Mouse (Mus musculus) intestine, postnatal 0 days (tissue): ENCODE data around the gene Fam228b. TPM values are rescaled to one million over a fixed set of nuclear protein-coding genes. Genes with fewer than 3 reads are reported as not detected.
"Not testable (repeated sequence)": the region's sequence is repeated elsewhere in the genome, so short reads cannot be mapped to it uniquely, and the experiment has no call there.

ENCODE experiments used
- ATAC-seq: fragments of 200-750 bp; cut with Nextera tagmentation; 2 replicates; pipeline ENCODE4 v1.8.0; 2017; ENCODE audit warnings: mild to moderate bottlenecking, moderate TSS enrichment, moderate library complexity
- H3K27ac ChIP-seq: fragments of 300-500 bp; sonication (generic); 2 replicates; pipeline ENCODE4 v1.5.1; 2014; ENCODE audit warnings: mild to moderate bottlenecking, low read depth, low read length, moderate library complexity
- H3K27me3 ChIP-seq: fragments of 300-500 bp; sonication (generic); replicated peaks from 2 replicates; pipeline ENCODE4 v1.6.1; 2014; ENCODE audit warnings: low read length, mixed read lengths; ENCODE audit not compliant: control insufficient read depth, insufficient read depth
- H3K36me3 ChIP-seq: fragments of 300-500 bp; sonication (generic); 2 replicates; pipeline ENCODE4 v1.6.1; 2014; ENCODE audit warnings: mild to moderate bottlenecking, moderate library complexity; ENCODE audit not compliant: control insufficient read depth, insufficient read depth
- H3K4me1 ChIP-seq: fragments of 300-500 bp; sonication (generic); replicated peaks from 2 replicates; pipeline ENCODE4 v1.6.1; 2014; ENCODE audit warnings: antibody characterized with exemption, low read length, mixed read lengths; ENCODE audit not compliant: control insufficient read depth, insufficient read depth
- H3K4me2 ChIP-seq: fragments of 300-500 bp; sonication (generic); replicated peaks from 2 replicates; pipeline ENCODE4 v1.6.1; 2014; ENCODE audit warnings: low read depth, mild to moderate bottlenecking, moderate library complexity
- H3K4me3 ChIP-seq: fragments of 300-500 bp; sonication (generic); 2 replicates; pipeline ENCODE4 v1.5.1; 2014; ENCODE audit warnings: low read depth, low read length
- H3K9ac ChIP-seq: fragments of 300-500 bp; sonication (generic); 2 replicates; pipeline ENCODE4 v1.6.1; 2014; ENCODE audit warnings: mild to moderate bottlenecking, low read depth, low read length
- H3K9me3 ChIP-seq: fragments of 300-500 bp; sonication (generic); 2 replicates; pipeline ENCODE4 v1.6.1; 2016; ENCODE audit warnings: mixed run types; ENCODE audit not compliant: control insufficient read depth
- CTCF ChIP-seq: sonication (generic); IDR thresholded peaks from 2 replicates; pipeline ENCODE4 v1.5.1; 2016; ENCODE audit warnings: low read depth, mild to moderate bottlenecking, control low read depth, antibody characterized with exemption, moderate library complexity
- WGBS: fragments of 180-500 bp; shearing (Covaris S2); extraction: QIAGEN DNeasy Blood & Tissue Kit; methylation state at CpG from one replicate; pipeline ENCODE4 v1.1.7; 2014; 5-methylcytosine and 5-hydroxymethylcytosine counted together
- polyA plus RNA-seq: library from polyadenylated mRNA; unstranded; fragments of >200 nt; fragmentation: Nextera tagmentation; extraction: Ambion mirVana; gene quantifications from 2 replicates; pipeline ENCODE4 v1.2.1, GENCODE M21; 2015

Gene Fam228b
- polyA plus RNA-seq, 1 experiment from 2014 or later, result 1.0 TPM

- Histone ChIP-seq H3K36me3 (no peaks in the 10 kb centered on the region), H3K27me3 (no peaks in the 10 kb centered on the region), H3K4me1 (no peaks in the 10 kb centered on the region), H3K27ac (no peak overlapping the region), H3K9ac (no peak overlapping the region), H3K4me3 (no peak overlapping the region), H3K9me3 (no peaks in the 10 kb centered on the region), H3K4me2 (no peak overlapping the region)
- WGBS, result 77% methylated on average over 4 of the region's 4 CpGs
- TF ChIP-seq CTCF, result no peak
- no peak for ATAC-seq
These were observed 42.0 kb upstream of the Fam228b start for GRCm38 (mm10) chr12:4811036-4811435.

GRCm38 (mm10) chr12:4797471-4797870 is 28.4 kb upstream of the Fam228b start:
- WGBS, result 56% methylated on average over 6 of the region's 6 CpGs

GRCm38 (mm10) chr12:4793718-4794117 is 24.7 kb upstream of the Fam228b start:
- H3K9ac ChIP-seq, result no peak overlapping the region
- no peaks in the 10 kb centered on the region for H3K27me3 ChIP-seq
- H3K4me3 ChIP-seq, result no peak overlapping the region
- no peak overlapping the region for H3K4me2 ChIP-seq
- H3K36me3 ChIP-seq, result no peaks in the 10 kb centered on the region
- TF ChIP-seq CTCF, result peak; percentile 63
- no peak overlapping the region for H3K27ac ChIP-seq
- ATAC-seq, result no peak
- H3K4me1 ChIP-seq, result no peaks in the 10 kb centered on the region
- 83% methylated on average over 1 of the region's 1 CpGs for WGBS
- no peaks in the 10 kb centered on the region for H3K9me3 ChIP-seq

More at GRCm38 (mm10) chr12:4797471-4797870, 28.4 kb upstream of the Fam228b start:
- ATAC-seq, H3K27me3 ChIP-seq, H3K27ac ChIP-seq, H3K4me3 ChIP-seq, H3K36me3 ChIP-seq, H3K9me3 ChIP-seq, H3K4me1 ChIP-seq, H3K9ac ChIP-seq, H3K4me2 ChIP-seq: not testable (repeated sequence)

GRCm38 (mm10) chr12:4788128-4788527 is 19.1 kb upstream of the Fam228b start:
- not testable (repeated sequence) for H3K9me3 ChIP-seq, ATAC-seq, H3K4me1 ChIP-seq, H3K4me2 ChIP-seq, H3K4me3 ChIP-seq, H3K36me3 ChIP-seq, H3K27me3 ChIP-seq, H3K9ac ChIP-seq, H3K27ac ChIP-seq
- 94% methylated on average over 25 of the region's 25 CpGs for WGBS

- Histone ChIP-seq H3K9me3 (no peaks in the 10 kb centered on the region), H3K4me3 (no peak overlapping the region), H3K27ac (no peak overlapping the region), H3K4me1 (no peaks in the 10 kb centered on the region), H3K4me2 (no peak overlapping the region), H3K27me3 (no peaks in the 10 kb centered on the region), H3K36me3 (no peaks in the 10 kb centered on the region), H3K9ac (no peak overlapping the region)
- no peak for ATAC-seq
- whole genome bisulfite sequencing, result 81% methylated on average over 2 of the region's 2 CpGs
- TF ChIP-seq CTCF, result no peak
These were observed 15.4 kb upstream of the Fam228b start for GRCm38 (mm10) chr12:4784466-4784865.

- no peak for ATAC-seq
- 47% methylated on average over 5 of the region's 5 CpGs for WGBS
These were observed 14.5 kb upstream of the Fam228b start for GRCm38 (mm10) chr12:4783598-4783997.

GRCm38 (mm10) chr12:4781725-4782404 is 12.8 kb upstream of the Fam228b start:
- WGBS, result 86% methylated on average over 8 of the region's 9 CpGs
- H3K27ac ChIP-seq, H3K27me3 ChIP-seq, H3K9me3 ChIP-seq, H3K4me2 ChIP-seq, H3K4me1 ChIP-seq, H3K4me3 ChIP-seq, H3K36me3 ChIP-seq, H3K9ac ChIP-seq, ATAC-seq: not testable (repeated sequence)

More at GRCm38 (mm10) chr12:4783598-4783997, 14.5 kb upstream of the Fam228b start:
- no peak overlapping the region for H3K27ac ChIP-seq
- no peaks in the 10 kb centered on the region for H3K36me3 ChIP-seq
- no peaks in the 10 kb centered on the region for H3K27me3 ChIP-seq
- no peak overlapping the region for H3K9ac ChIP-seq
- H3K9me3 ChIP-seq, result no peaks in the 10 kb centered on the region
- no peak overlapping the region for H3K4me2 ChIP-seq
- no peaks in the 10 kb centered on the region for H3K4me1 ChIP-seq
- no peak for TF ChIP-seq CTCF
- no peak overlapping the region for H3K4me3 ChIP-seq
